Mouse (Mus musculus): ENCODE measurements around the gene Slc22a13.

Gene Slc22a13

DNA sequence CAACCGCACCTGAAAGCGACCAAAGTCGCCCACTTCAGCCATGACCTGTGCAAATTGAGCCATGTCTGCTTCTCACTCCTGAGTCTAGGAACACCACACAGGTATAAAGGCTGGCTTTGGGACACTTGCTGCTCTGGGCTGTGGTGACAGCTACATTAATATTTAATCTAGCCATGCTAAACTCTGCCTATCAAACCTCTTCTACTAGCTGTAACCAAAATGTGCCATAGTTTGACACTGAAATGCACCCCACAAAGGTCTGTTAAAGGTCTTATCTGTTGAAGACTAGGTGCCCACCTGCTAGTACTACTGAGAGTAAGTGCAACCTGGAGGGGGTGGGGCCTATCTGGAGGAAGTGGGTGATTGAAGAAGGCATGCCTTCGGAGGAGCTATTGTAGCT, at the start of gene Slc22a13:
Gene Slc22a13, minus strand, starts transcription at position 101 of the 400 bp plus-strand sequence.
- DNase-seq = no peak

DNA sequence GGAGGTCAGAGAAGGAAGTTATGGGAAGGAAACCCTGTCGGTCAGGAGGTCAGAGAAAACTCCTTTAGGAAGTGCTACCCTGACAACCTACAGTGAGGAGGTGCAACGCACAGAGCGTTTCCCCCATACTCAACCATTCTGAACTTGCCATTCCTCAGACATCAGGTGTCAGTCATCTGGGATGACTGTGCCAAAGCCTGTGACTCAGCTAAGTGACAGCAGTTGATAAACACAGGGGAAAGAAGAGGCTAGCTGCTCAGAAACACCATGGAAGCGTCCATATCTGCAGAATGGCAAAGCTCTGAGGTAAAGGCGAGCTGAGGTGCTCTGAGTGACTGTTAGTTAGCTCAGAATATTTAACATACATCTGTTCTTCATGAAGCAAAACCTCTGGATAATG, 49.2 kb upstream of the Slc22a13 start:
- DNase-seq = peak; percentile 71

DNA sequence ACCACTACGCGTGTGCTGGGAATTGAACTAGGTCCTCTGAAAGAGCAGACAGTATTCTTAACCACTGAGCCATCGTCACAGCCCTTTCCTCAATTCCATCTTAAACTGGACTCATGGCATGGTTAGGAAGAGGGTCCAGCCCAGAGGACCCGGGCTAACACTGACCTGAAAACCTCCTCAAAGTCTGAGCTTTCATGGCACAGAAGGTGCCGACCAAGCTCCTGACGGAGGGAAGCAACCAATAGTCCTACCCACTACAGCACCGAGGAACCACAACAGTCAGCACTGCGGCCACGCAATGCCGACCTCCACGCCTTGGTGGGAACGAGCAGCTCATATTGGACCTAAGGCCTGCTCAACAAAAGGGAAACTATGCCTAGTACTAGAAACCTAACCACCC, 47.3 kb upstream of the Slc22a13 start:
- peak; percentile 84 for DNase-seq

GRCm38 (mm10) chr9:119255096-119255495, 46.2 kb upstream of the Slc22a13 start:
- peak; percentile 77 for DNase-seq

DNA sequence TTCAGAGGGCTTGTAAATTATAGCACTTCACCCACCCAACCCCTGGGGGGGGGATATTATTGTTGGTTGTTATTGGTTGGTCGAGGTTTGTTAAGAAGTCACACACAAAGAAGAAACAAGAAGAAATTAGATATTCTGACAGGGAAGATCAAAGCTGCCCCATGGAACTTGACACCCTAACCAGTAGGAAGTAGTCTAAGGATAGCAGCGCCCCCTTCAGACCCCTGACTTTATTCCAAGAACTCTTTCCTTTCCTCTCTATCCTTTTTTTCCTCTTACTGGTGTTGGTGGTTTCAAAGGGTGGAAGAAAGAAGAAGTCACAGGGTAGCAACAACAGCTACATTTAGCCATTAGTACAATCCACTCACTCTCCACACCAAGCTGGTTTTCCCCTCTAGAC, 45.3 kb upstream of the Slc22a13 start:
- peak; percentile 50 for DNase-seq

- peak; percentile 89 for DNase-seq
Observed at GRCm38 (mm10) chr9:119247996-119248395, 39.1 kb upstream of the Slc22a13 start.

- DNase-seq = peak; percentile 92
Observed at GRCm38 (mm10) chr9:119246826-119247225, 37.9 kb upstream of the Slc22a13 start.

GRCm38 (mm10) chr9:119243981-119244380, 35.1 kb upstream of the Slc22a13 start:
- DNase-seq = peak; percentile 27

DNA sequence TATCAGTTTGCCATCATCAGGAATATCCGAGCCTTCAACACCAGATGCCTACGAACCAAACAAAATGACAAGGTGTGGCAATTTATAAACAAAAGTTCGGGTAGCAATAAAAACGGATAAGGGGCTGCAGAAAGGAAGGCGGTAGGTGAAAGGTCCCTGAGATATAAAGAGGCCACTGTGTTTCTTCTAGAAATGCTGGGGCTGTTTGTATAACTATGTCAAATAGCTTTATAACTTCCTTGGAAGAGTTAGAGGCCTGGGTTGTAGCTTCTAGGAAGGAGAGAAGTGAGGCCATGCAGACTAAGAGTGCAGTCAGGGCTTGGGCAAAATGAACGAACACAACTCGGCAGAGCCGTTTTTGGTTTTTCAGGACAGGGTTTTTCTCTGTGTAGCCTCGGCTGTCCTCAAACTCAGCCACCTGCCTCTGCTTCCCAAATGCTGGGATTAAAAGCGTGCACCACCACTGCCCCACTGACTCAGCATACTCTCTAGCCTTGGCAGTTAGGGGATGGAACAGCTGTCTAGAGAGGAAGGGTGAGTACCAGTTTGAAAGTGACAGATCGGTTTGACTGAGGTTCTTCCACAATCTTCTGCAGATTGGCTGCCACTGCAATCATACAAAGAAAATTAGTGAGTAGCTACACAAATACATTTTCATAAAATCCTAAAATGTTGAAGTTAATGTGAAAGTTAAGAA, 32.4 kb upstream of the Slc22a13 start:
- DNase-seq = peak; percentile 40

DNA sequence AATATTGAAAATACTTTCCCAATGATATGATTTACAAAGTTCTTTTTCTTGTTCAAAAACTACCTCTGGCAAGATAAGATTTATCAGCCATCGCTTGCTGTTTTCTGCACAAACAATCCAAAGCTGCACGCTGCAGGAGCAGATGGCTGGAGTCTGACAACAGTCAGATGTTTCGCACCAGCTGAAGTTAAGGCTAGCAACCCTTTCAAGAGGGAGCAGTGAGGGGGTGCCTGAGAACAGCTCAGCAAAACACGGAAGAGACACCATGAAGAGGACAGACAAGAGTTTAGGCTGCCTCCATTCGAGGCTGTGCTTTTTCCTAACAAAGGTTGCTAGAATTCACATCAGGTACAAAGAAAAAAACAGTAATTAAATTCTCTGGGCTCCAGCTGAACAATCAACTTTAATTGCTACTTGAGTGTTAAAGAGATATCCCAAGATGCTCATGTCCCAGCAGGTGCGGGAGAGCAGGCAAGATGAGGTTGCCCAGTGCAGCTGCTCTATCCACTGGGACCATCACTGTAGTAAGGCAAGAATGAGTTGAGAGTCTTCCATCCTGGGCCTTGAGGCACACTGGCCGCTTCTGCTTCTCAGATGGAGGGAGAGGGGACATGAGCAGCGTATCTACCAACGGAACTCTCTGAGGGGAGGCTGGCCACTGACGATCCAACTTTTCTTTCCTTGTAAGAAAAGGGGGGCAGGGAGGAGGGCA, 31.5 kb upstream of the Slc22a13 start:
- DNase-seq = peak; percentile 57

- DNase-seq = no peak
Observed at GRCm38 (mm10) chr9:119239274-119239673, 30.4 kb upstream of the Slc22a13 start.

GRCm38 (mm10) chr9:119238796-119239195, 29.9 kb upstream of the Slc22a13 start:
- DNase-seq = peak; percentile 61

GRCm38 (mm10) chr9:119231552-119231951, 22.7 kb upstream of the Slc22a13 start:
- peak; percentile 37 for DNase-seq

DNA sequence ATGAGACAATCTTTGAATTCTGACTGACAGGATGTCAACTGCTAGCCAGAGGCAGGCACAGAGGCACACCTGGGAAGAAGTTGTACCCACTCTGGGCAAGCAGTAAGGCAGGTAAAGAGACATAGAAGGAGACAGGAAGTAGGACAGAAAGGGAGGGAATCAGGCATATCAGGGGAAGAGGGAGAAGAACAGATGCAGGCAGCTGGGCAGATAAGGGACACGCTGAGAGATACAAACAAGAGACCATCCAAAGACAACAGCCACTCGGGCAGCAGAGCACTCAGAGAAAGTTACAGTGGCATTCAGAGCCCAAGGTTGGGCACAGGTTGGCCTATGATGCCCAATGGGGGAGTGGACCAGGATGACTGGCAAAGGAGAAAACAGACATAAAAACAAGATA, 21.9 kb upstream of the Slc22a13 start:
- peak; percentile 36 for DNase-seq

- DNase-seq = peak; percentile 52
Observed at GRCm38 (mm10) chr9:119220249-119220648, 11.4 kb upstream of the Slc22a13 start.

GRCm38 (mm10) chr9:119219667-119220066, 10.8 kb upstream of the Slc22a13 start:
- no peak for DNase-seq

- DNase-seq = peak; percentile 40
Observed at GRCm38 (mm10) chr9:119215341-119215740, 6.4 kb upstream of the Slc22a13 start.

- peak; percentile 78 for DNase-seq
Observed at GRCm38 (mm10) chr9:119214601-119215000, 5.7 kb upstream of the Slc22a13 start.

- peak; percentile 54 for DNase-seq
Observed at GRCm38 (mm10) chr9:119212996-119213395, 4.1 kb upstream of the Slc22a13 start.

DNA sequence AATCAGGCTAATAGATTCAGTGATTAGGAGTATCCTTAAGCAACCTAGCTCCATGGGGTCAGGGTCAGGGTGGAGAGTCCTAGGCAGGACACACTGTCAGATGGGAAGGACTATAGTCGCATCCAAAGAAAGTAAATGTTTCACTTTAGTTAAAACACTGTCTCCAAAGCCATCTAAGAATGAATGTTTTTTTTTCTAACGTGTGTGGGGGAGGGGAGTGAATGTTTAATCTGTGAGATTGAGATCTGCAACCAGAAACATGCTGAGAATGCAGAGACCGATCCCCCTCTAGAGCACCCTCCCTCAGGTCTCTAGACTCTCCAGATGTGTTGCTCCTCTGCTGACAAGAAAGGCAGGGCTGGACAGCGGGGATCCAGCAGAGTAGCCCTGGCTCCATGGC, 1.8 kb downstream of the Slc22a13 start:
- peak; percentile 30 for DNase-seq

- no peak for DNase-seq
Observed at GRCm38 (mm10) chr9:119206666-119207065, 2.2 kb downstream of the Slc22a13 start.

GRCm38 (mm10) chr9:119205756-119206155, 3.1 kb downstream of the Slc22a13 start:
- DNase-seq = peak; percentile 82

- no peak for DNase-seq
Observed at GRCm38 (mm10) chr9:119203617-119204016, 5.3 kb downstream of the Slc22a13 start.

DNA sequence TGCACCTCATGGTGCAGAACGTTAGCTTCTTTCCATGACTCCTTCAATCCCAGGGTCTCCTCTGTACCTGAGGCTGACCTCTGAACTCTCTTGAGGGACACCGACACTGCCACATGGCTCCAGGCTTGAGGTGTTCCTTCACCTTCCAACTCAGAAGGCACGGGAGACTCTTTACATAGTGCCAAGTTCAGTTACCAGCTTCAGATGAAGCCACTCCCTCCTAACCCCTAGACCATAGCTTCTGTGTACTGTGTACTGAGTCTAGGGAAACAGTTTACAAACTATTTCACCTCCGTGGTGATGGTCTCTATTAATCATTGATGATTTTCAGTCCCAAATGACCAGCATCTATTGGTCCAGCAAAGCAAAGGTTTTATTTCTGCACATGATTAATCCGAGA, 7.2 kb downstream of the Slc22a13 start:
- no peak for DNase-seq

Measured in heart, adult 11 months (tissue).